Mouse (Mus musculus): ENCODE data around the gene Ufl1.
"Not testable (repeated sequence)": the region's sequence is repeated elsewhere in the genome, so short reads cannot be mapped to it uniquely, and the experiment has no call there.

Ufl1 gene

DNA sequence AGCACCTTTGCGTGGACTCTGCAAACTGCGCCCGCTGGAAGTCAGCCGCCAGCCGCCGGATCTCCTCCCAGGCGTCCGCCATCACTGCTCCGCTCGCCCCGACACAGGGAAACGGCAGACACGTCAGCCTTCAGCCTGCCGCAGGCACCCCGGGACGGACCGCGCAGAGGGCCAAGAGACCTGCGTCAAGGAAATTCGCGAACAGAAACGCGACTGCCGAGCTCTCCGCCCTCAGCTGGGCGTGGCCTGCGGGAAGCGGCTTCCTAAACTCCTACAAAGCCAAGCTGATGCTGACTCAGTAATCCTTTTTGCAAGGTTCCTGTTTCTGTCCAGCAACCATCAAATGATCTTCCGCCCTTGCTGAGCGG lies at the start of gene Ufl1:
TSS of gene Ufl1 (minus strand) at position 151 of the 368 bp plus-strand sequence.
- peak; percentile 97 for DNase-seq

DNA sequence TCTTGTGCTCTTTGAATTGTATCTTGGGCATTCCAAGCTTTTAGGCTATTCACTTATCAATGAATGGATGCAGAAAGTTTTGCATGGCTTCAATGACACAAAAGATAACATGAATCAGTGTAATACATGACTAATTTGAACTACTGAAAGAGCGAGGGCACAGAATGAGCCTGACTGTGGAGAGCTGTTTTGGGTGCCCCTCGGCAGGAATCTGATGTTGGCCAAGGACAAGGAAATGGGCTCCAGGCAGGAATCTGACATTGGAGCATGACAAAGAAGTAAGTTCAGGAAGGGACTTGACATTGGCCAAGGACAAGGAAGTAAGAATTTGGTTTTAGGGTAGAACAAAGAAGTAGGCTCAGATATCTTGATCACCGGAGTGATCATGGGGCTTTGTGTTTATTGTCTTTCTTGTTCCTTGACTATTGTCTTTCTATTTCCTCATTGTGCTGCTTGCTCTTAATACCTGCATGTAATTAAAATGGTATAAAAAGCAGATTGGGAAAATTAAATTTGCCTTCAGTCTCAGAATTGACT lies 44.1 kb upstream of the Ufl1 start:
- DNase-seq, result no peak

DNA sequence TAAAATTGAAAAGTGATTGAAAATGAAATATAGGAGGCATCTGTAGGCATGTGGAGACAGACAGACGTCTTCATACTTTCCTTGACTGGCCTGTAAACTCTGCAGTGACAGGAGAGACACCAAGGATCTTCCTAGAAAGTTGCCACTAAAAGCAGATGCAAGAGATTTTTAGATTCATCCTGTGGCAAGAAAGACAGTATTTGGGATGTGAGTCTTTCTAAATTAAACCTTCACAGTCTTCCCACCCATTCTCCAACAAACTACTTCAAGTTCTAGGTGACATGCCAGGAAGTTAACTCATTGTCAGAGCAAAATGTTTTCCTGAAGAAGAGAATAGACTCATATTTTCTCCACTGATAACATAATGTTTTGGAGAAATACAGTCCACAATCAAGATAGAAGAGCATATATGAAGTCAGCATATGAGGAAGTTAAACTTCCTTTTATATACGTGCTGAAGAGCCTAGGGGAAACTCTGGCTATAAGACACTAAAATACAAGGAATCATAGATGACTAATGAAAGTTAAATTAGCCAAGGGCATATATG lies 41.1 kb upstream of the Ufl1 start:
- no peak for DNase-seq

DNA sequence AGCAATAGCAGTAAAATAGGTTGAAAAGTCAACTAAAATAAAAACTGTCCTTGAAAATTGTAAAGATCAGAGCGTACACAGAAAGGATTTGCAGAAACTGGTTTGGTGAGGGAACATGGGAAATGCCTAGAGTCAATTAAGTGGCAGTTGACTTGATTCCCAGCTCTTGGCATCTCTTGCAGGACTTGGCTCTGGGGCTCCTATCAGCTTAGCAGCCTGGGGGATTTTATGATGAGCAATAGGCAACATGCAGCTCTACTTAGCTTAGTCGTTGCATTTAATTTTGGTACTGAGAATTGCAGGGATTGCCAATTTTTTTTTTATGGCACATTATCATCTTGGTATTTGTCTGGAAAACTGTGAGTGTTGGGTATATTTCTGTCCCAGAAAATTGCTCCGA lies 32.1 kb upstream of the Ufl1 start:
- no peak for DNase-seq

DNA sequence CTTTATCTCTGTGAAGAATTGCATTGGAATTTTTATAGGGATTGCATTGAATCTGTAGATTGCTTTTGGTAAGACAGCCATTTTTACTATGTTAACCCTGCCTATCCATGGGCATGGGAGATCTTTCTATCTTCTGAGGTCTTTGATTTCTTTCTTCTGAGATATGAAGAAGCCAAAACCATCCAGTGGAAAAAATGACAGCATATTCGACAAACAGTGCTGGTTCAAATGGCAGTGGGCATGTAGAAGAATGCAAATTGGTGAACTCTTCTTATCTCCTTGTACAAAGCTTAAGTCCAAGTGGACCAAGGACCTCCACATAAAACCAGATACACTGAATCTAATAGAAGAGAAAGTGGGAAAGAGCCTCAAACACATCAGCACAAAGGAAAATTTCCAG lies 3.4 kb upstream of the Ufl1 start:
- DNase-seq, result not testable (repeated sequence)

DNA sequence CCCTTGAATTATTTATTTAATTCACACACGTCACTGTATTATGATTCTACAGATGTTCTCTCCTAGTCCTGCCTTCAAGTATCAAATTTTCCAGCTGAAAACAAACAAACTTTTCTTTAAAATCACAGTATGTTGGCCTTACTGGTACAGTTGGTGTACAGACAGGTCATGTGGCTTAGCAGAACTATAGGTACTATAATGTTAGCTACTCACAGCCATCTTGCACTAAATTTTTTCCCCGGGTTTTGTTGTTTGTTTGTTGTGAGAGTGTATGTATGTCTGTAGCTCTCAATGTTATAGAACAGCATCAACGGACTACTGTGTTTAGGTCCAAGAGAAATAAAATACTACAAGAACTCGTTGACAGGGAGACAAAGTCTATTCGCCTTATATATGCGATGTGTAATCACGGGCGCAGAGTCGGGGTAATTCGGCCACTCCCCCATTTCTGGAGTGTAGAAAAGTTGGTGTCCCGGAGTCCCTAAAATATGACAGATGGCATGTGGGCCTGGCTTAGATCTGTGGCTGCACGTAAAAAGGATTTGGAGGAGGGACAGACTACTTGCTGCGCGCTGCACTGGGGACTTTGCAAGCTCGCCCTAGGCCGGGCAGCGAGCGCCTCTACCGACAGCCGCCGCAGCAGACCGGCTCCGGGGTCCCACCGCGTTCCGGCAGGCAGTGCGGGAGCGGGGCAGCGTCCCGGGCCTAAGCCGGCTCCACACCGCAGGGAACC lies 517 bp downstream of the Ufl1 start:
- DNase-seq, result no peak

DNA sequence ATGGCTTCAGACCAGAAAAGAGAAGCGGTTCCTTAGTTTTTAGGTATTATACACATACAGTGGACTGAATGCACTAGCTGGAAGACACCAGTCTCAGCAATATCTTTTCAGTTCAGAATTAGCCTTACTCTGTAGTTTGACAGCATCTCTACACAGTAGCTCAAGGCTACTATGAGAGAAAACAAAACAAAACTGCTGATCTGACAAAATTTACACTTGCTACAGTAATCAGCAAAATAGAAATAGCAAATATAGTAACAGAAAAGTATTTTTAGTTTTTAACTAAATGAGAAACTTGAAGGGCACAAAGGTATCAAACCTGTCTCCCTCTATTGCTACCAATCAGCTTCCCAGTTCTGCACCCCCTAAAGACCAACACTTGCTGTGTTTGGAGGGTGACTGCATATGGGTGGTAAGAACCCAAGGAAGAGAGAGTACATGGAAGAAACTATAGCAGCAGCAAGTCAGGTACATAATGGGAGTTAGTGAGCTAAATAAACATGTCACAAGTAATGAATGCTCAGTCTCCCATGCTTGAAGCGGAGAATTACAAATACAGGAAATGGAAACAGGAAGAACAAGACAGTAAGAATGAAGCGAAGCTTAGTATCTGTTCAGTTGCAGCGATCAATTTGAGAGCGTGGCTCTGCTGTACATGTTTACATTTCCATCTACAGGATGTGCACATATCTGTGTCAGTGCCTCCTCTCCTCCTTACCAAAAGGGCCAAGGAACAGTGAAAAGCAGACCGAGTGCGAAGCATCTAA lies 8.6 kb downstream of the Ufl1 start:
- no peak for DNase-seq

DNA sequence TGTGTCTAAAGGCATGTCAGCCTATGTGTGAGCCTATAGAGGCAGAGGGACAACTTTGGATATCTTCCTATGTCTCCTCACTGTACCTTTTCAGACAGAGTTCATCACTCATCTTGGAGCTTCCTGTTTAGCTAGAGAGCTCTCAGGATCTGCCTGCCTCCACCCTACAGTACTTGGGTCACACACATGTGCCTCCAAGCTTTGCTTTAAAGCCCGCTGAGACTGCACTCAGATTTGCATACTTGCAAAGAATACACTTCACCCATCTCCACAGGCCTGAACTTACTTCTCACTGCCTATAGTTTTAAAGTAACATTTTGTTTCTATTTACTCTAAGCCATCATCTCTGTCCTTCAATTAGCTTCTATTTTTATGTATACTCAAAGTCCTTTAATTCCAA lies 9.7 kb downstream of the Ufl1 start:
- DNase-seq, result no peak

DNA sequence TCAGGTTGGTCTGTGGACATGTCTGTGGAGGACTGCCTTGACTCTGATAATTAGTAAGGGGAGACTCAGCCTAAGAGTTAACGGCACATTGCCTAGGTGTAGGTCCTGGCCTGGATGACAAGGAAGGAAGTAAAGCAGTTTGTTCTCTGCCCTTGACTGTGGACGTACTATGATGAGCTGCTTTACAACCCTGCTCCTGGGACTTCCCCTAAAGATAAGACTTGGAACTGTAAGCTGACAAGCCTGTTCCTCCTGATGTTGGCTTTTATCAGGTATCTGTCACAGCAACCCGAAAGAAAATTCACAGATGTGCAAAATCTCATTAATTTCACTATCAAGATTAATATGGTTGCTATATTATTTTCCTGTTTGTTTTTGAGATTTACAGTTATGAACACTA lies 14.5 kb downstream of the Ufl1 start:
- no peak for DNase-seq

DNA sequence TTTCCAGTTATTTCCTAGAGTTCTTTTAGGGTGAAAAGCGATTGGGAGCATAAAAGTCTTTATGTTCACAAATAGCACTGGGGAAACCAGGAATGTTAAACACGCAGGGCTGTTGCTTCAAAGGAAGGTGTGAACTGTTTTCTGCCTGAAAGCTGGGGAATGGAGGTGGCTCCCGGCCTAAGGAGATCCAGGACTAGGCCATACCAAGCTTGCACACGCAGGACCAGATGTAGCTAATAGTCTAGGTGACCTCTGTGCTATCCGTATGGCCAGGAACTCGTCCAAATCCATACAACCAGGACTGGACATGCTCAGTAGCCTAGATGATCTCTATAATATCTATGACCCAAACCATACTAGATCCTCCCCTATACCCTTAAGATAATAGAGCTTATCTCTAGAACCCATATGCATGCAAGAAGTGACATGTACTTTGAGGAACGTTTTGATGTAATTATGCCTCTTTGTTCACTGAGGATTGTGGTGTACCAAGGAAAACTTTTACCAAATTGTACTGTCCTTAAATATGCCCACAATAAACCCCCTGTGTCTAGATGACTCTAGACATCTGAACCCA lies 23.7 kb downstream of the Ufl1 start:
- DNase-seq, result no peak

DNA sequence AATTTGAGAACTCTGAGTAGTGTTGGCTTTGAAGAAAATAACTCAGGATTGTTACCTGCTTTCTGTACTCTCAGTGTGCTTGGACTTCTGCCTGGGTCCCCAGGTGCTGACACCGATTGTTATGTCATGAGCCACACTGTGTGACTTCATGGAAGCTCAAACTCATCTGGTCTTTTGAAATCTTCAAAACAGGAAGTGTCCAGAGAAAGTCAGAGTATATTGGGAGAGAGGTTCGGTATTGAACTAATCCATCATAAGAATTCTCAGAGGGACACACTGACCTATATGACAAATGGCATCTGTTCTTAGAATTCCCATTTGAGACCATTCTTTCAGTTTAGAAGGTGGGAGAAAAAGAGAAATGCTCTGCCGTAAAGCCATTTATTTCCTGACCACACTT lies 38.8 kb downstream of the Ufl1 start, which contains the start of gene Fhl5:
TSS of gene Fhl5 (minus strand) at position 101 of the 400 bp plus-strand sequence.
- DNase-seq, result no peak

DNA sequence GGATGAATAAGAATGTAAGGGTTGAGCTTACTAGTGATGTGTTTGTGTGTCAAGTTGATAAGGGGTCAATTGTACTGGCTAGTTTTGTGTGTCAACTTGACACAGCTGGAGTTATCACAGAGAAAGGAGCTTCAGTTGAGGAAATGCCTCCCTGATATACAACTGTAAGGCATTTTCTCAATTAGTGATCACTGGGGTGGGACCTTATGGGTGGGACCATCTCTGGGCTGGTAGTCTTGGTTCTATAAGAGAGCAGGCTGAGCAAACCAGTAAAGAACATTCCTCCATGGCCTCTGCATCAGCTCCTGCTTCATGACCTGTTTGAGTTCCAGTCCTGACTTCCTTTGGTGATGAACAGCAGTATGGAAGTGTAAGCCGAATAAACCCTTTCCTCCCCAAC lies 46.0 kb downstream of the Ufl1 start:
- not testable (repeated sequence) for DNase-seq

DNA sequence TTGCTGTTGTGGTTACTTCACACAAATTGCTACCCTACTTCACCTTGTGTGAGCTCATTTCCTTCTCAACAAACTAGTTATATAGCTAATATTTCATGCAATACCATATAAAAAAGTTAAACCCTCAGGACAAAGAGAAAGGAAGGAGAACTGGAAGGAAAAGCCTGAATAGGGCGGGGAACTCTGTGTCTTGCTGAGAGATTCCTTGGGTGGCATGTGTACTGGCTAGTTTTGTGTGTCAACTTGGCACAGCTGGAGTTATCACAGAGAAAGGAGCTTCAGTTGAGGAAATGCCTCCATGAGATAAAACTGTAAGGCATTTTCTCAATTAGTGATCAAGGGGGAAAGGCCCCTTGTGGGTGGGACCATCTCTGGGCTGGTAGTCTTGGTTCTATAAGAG lies 47.9 kb downstream of the Ufl1 start:
- not testable (repeated sequence) for DNase-seq

DNA sequence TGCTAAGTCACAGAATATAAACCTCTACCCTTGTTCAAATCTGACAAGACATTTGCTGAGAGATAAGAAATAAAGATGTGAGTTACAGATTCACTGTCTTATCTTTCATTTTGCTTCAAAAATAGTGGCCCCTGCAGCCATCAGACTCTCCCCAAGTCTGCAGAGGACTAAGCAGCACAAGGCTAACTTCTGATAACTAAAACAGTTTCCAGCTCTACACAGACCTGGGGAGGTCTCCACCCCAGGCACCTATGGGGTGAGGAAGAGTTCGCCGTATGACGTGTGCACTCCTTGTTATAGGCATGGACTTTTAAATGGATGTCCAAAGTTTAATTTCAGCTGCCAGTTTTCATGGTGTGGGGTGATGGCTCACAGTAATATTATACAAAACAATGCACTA lies 49.1 kb downstream of the Ufl1 start:
- DNase-seq, result no peak

DNA sequence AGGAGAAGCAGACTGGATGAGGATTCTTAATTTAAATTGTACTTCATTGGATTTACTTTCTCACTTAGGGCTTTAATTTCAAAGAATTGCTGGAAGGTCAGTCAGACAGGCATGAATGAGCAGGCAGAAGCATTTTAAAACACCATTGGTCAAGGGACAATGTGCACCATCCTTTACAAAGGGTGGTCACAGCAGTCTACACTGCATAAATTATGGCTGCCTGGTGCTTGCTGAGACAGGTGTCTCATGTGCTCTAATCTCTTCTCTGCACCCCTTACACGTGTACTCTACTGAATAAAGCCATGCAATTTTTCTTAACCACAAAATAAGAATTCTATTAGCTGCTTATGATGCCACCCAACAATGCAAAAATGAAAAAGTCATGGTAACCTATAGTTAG lies 54.1 kb downstream of the Ufl1 start:
- DNase-seq, result no peak

DNA sequence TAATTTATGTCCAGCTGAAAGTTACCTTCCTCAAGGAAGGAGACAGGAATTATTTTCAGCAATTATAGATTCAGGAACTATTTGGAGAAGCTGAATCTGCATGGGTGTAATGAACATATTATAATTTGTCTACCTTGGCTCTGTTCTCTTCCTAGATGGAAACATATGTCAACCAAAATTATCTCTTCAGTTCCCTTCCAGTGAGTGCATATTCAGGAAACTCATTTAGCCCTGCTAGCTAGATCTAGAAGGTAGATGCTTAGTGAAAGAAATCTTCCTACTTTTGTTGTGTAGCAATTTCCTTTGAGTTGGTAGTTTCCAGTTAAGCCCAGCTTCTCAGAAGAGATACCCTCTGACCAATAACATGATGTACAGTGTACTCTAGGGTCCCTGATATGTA lies 59.7 kb downstream of the Ufl1 start:
- no peak for DNase-seq

DNA sequence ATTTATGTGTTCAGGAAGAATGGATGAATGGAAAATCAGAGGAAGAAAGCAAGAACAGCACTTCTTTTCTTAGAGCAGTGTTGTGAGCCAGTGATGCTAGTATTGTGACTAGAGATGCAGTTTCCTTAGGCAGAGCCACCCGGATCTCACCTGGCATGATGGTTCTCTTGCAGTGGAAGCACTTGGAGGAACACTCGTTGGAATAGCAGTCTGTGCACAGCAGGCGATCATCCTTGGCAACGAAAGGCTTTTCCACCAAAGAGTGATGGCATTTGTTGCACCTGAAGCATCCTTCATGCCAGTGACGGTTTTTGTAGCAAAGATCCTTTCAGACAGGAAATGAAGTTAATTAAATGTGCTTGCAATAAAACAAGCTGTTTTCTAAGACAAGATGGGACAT lies 68.2 kb downstream of the Ufl1 start:
- DNase-seq, result no peak

DNA sequence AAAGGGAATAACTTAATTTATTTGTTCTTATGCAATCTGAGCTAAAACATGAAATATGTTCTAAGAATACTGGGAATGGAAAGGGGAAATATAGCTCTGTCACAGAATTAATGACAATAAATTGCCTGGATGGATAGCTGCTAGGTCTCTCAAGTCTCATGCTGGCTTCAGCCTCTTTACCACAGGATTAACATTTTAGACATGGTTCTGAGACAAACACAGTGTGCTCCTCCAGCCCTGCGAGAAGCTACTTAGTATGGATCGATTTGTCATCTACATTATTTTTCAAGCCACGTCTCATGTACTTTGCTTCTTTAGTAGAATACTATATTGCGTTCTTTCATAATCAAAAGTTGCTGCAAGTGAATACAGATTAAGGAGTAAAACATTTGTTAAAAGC lies 75.5 kb downstream of the Ufl1 start:
- DNase-seq, result no peak
